Mouse (Mus musculus) kidney, embryonic 14.5 days (tissue): ENCODE data around the gene Galr2. TPM values are rescaled to one million over a fixed set of nuclear protein-coding genes. Genes with fewer than 3 reads are reported as not detected.

Experiments used
- ATAC-seq: fragments of 200-750 bp; cut with Nextera tagmentation; 2 replicates; pipeline ENCODE4 v1.8.0; 2017; ENCODE audit warnings: moderate number of reproducible peaks, mild to moderate bottlenecking, moderate TSS enrichment, moderate library complexity; ENCODE audit not compliant: low FRiP score, low TSS enrichment
- H3K27ac ChIP-seq: fragments of 300-500 bp; sonication (generic); 2 replicates; pipeline ENCODE4 v1.5.1; 2014; ENCODE audit warnings: low read depth, mild to moderate bottlenecking, low read length, moderate library complexity, mixed read lengths
- H3K27me3 ChIP-seq: fragments of 300-500 bp; sonication (generic); 2 replicates; pipeline ENCODE4 v1.6.1; 2014; ENCODE audit warnings: mild to moderate bottlenecking, low read length; ENCODE audit not compliant: control insufficient read depth, insufficient read depth
- H3K36me3 ChIP-seq: fragments of 300-500 bp; sonication (generic); 2 replicates; pipeline ENCODE4 v1.6.1; 2014; ENCODE audit warnings: low read length, mixed read lengths; ENCODE audit not compliant: control insufficient read depth, insufficient read depth
- H3K4me1 ChIP-seq: fragments of 300-500 bp; sonication (generic); 2 replicates; pipeline ENCODE4 v1.6.1; 2014; ENCODE audit warnings: low read length, mixed read lengths; ENCODE audit not compliant: control insufficient read depth, insufficient read depth
- H3K4me2 ChIP-seq: fragments of 300-500 bp; sonication (generic); replicated peaks from 2 replicates; pipeline ENCODE4 v1.6.1; 2014; ENCODE audit warnings: low read depth, mild to moderate bottlenecking, low read length
- H3K4me3 ChIP-seq: fragments of 300-500 bp; sonication (generic); 2 replicates; pipeline ENCODE4 v1.5.1; 2014; ENCODE audit warnings: mild to moderate bottlenecking, low read length
- H3K9ac ChIP-seq: fragments of 300-500 bp; sonication (generic); 2 replicates; pipeline ENCODE4 v1.6.1; 2014; ENCODE audit warnings: low read depth, mild to moderate bottlenecking, low read length, moderate library complexity
- H3K9me3 ChIP-seq: fragments of 300-500 bp; sonication (generic); 2 replicates; pipeline ENCODE4 v1.6.1; 2016; ENCODE audit warnings: low read length; ENCODE audit not compliant: control insufficient read depth
- WGBS: fragments of 180-500 bp; shearing (Covaris S2); extraction: QIAGEN DNeasy Blood & Tissue Kit; methylation state at CpG from one replicate; pipeline ENCODE4 v1.1.7; 2014; 5-methylcytosine and 5-hydroxymethylcytosine counted together
- polyA plus RNA-seq: library from polyadenylated mRNA; unstranded; fragments of >200 nt; fragmentation: Nextera tagmentation; extraction: Ambion mirVana; gene quantifications from 2 replicates; pipeline ENCODE4 v1.2.1, GENCODE M21; 2014

The Galr2 gene
- polyA plus RNA-seq, 1 experiment from 2014 or later = not detected

DNA sequence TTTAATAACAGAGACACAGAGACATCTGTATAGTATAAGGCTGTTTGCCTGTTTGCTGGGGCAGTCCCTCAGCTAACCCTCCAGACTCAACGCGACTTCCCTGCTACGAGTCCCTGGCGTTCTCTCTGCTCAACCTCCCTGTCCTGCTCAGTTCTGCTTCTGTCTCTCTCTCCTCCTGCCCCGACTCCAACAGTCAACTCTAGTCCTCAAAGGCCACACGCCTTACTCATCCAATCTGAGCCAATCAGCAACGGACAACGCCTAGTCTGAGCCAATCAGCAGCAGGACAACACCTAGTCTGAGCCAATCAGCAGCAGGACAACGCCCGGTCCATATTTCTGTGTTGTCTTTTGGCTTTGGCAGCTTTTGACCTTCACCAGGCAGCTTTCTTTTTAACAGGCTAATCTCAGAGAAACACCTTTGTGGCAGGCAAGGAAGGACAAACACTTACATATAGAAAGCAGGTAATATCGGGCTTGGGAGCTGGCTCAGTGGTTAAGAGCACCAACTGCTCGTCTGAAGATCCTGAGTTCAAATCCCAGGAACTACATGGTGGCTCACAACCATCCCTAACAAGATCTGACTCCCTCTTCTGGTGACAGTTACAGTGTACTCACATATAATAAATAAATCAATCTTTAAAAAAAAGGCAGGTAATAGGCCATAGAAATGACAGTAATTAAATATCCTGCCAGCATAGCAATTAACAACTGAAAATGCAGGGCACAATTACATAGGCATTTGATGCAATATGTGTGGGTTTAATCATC is 27.2 kb downstream of the Galr2 start:
- Histone ChIP-seq H3K27ac (no peak overlapping the region), H3K4me1 (no peaks in the 10 kb centered on the region; the same call in 1 of the 2 replicates), H3K27me3 (no peaks in the 10 kb centered on the region), H3K4me3 (no peak overlapping the region), H3K36me3 (peaks cover 20% of the 10 kb centered on the region), H3K9me3 (no peaks in the 10 kb centered on the region), H3K9ac (no peak overlapping the region), H3K4me2 (no peak overlapping the region)
- 90% methylated on average over 12 of the region's 12 CpGs for WGBS
- no peak for ATAC-seq

DNA sequence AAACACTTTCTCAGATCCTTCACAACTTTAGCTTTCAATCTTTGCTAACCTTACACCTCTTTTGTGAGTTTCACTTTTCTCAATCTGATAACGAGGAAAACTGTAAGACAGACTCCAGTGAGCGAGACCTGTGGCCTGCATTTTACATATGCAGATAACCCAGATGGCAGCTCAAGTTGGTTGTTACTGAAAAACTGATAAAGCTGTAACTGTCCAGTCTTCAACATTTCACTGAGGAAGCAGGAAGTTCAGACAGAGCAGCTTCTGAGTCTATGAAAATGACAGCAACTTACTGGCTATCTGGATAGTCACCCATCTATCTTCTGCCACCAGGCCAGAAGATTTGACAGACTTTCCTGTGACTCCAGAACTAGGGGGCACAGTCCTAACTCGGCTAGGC is 28.9 kb downstream of the Galr2 start:
- no peak overlapping the region for H3K27ac ChIP-seq
- H3K4me1 ChIP-seq = no peaks in the 10 kb centered on the region; the same call in 1 of the 2 replicates
- no peak overlapping the region for H3K4me3 ChIP-seq
- 83% methylated on average over 3 of the region's 3 CpGs for WGBS
- H3K9ac ChIP-seq = no peak overlapping the region
- H3K9me3 ChIP-seq = no peaks in the 10 kb centered on the region
- H3K36me3 ChIP-seq = peaks cover 3% of the 10 kb centered on the region
- no peak overlapping the region for H3K4me2 ChIP-seq
- H3K27me3 ChIP-seq = no peaks in the 10 kb centered on the region
- no peak for ATAC-seq

DNA sequence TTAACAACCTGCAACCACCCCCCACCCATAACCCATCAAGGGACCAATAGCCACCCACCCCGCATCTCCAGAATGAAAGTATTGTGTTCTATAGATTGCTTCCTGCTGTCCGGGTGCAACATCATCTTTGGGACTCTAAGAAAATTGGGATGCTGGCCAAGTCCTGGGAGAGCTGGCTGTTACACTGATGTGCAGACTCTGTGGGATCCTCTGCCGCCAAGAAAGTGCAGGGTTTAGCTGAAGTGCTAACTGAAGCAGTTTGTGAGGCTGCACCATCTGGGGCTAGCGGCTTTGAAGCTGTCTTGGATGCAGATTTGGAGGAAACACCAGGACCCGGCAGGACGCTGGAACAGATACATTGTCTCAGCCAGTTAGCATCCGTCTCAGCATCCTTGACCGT is 30.4 kb downstream of the Galr2 start:
- 39% methylated on average over 8 of the region's 8 CpGs for WGBS
- no peaks in the 10 kb centered on the region for H3K36me3 ChIP-seq
- H3K9me3 ChIP-seq = no peaks in the 10 kb centered on the region
- H3K9ac ChIP-seq = no peak overlapping the region
- H3K4me3 ChIP-seq = no peak overlapping the region
- H3K27ac ChIP-seq = no peak overlapping the region
- ATAC-seq = no peak
- H3K27me3 ChIP-seq = no peaks in the 10 kb centered on the region
- H3K4me1 ChIP-seq = no peaks in the 10 kb centered on the region
- H3K4me2 ChIP-seq = no peak overlapping the region

DNA sequence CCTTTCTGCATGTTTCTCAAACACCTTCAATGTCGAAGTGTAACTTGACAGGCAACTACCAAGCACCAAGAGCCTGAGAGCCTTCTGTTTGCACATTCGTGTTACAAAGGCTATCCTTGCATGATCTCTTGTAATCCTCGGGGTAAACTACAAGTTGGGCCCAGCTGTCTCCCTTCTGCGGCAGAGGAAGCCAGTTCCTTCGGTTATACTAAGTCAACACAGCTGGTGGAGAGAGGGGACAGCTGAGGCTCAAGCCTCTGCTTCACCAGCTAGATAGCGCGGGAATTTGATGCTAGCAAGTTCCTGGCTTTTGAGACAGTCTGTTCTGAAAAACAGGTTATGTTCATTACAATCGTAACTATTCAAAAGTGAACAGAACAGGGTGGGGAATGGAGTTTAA is 31.6 kb downstream of the Galr2 start:
- H3K4me1 ChIP-seq = no peaks in the 10 kb centered on the region
- no peaks in the 10 kb centered on the region for H3K9me3 ChIP-seq
- no peak overlapping the region for H3K4me3 ChIP-seq
- ATAC-seq = no peak
- 47% methylated on average over 8 of the region's 8 CpGs for WGBS
- no peaks in the 10 kb centered on the region for H3K36me3 ChIP-seq
- H3K27ac ChIP-seq = no peak overlapping the region
- H3K9ac ChIP-seq = no peak overlapping the region
- no peak overlapping the region for H3K4me2 ChIP-seq
- H3K27me3 ChIP-seq = no peaks in the 10 kb centered on the region

DNA sequence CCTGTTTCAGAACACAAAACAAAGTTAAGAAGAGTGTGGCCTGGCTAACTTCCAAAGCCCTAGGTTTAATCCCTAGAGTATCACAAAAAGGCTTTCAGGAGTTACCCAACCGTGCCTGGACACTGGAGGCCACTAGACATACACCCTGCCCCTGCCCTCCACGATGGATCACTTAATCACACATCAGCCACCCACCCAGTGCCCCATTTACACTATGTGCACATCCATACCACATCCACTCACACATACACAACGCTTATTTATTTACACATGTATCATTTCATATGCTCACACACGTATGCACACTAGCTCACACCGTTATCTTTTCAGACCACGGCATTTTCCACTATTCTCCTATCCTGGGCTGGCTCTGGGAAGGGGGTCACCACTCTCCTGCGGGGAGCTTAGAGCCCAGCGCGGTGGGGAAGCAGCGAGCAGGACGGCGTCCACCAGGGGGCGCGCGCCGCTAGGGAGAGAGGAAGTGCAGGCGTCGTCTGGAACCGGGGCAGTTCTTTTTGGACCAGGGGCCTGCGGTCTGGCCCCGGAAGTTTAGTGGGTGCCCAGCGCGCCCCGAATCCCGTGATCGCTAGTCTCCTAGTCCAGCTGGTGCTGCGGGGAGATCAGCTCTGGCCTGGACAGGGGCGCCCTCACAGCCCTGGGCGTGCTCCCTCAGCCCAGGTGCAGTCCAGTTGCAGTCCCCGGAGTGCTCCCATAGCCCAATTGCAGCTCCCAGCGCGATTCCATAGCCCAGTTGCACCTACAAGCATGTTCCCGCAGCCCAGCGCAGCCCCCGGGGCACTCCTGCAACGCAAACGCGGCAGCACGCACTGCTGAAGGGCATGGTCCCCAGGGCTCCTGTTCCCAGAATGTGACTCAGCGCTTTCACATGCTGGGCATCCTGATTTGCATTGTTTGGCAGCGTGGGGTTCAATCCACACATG is 38.2 kb downstream of the Galr2 start:
- Histone ChIP-seq H3K27ac (no peak overlapping the region), H3K4me1 (0 out of 2 replicates have a peak, but pooled peaks cover 4% of the 10 kb centered on the region), H3K9me3 (no peaks in the 10 kb centered on the region), H3K4me3 (peak overlapping the region; percentile 45), H3K27me3 (no peaks in the 10 kb centered on the region), H3K9ac (peak overlapping the region; percentile 70), H3K4me2 (peak overlapping the region; percentile 97), H3K36me3 (no peaks in the 10 kb centered on the region)
- peak; percentile 87 for ATAC-seq
- WGBS = 2% methylated on average over 41 of the region's 41 CpGs

DNA sequence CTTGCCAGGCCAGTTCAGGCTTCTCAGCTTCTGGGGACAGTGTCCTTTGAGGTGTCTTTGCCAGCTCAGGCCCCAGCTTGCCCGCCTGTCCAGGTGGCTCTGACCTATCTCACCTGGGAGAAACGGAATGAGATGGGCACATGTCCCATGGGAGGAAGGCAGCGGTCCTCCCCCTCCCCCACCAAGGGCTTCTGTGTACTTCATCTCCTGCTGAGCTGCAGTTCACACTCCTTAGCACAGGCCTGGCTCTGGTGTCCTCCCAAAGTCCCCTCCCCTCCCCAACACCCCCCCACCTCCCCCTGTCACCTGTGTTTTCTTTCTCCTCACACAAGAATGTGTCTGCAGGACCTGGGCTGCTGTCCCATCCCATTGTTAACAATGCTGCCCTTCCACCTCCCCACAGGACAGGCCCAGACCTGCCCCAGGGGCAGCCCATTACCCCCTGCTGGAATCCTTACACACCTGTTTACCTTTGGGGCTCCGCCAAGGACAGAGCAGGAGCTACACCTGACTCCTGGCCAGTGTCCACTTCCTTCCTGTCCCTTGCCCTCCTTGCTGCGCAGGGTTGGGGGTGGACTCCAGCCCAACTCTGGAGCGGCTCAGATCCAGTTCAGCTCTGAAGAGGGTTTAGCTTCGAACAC is 46.3 kb downstream of the Galr2 start:
- ATAC-seq = no peak
- WGBS = 75% methylated on average over 7 of the region's 7 CpGs
- no peaks in the 10 kb centered on the region for H3K27me3 ChIP-seq
- no peak overlapping the region for H3K4me2 ChIP-seq
- no peak overlapping the region for H3K27ac ChIP-seq
- H3K36me3 ChIP-seq = no peaks in the 10 kb centered on the region
- no peaks in the 10 kb centered on the region for H3K9me3 ChIP-seq
- H3K4me3 ChIP-seq = no peak overlapping the region
- peaks cover 26% of the 10 kb centered on the region for H3K4me1 ChIP-seq
- H3K9ac ChIP-seq = no peak overlapping the region

DNA sequence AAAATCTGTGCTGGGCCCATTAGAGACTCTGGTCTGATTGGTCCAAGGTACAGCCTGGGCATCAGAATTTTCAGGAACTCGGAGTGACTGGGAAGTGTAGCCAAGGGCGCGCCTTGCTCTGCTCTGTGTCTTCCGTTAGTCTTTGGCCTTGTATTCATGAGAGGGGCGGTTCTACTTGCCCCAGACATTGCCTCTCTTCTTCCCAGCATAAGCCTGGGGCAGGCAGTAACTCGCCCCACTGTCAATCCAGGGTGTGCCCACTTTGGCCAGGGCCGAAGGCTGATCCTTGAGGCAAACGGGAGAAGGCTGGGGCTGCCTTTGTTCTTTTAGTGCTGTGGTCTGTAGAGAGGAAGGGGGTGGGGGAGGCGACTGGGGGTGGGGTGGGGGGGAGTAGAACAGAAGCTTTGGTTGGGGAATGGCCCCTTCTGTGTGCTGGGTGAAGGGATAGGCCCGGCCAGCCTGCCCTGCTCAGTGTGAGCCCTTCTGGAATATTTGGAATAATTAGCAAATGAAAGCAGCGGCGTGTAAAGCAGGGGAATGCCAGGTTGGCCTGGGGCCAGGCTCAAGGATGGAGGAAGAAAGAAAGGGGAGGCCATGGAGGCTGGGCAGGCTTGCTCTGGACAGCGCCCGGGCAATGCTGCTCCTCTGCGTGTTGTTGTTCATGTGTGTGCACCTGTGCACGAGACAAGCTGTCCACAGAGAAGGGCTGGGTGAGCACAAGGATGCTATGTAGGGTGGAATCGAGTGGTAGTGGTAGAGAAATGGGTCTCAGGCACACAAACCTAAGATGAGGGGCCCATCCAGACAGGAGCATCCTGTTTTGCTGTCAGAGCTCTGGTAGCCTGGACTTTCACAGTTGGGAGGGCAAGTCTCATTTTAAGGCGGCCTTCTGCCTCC is 48.8 kb downstream of the Galr2 start:
- ATAC-seq = no peak
- no peak overlapping the region for H3K4me2 ChIP-seq
- H3K9ac ChIP-seq = no peak overlapping the region
- peaks cover 10% of the 10 kb centered on the region for H3K27me3 ChIP-seq
- 49% methylated on average over 17 of the region's 18 CpGs for WGBS
- no peaks in the 10 kb centered on the region for H3K36me3 ChIP-seq
- no peak overlapping the region for H3K4me3 ChIP-seq
- H3K4me1 ChIP-seq = peaks cover 46% of the 10 kb centered on the region
- no peak overlapping the region for H3K27ac ChIP-seq
- no peaks in the 10 kb centered on the region for H3K9me3 ChIP-seq

DNA sequence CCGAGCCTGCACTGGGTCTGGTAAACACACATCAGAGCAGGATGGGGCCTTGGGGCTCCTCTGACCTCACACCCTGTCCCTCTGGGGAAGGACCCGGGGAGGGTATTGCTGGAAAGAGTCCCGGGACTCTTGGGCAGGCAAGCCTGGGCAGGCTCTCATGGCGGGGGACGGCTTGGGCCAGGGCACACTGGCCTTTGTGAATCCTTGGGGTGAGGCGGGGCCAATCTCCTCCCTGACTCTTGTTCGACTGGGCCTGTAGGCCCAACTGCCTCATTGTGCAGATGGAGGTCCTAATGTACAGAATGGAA is 49.4 kb downstream of the Galr2 start:
- no peaks in the 10 kb centered on the region for H3K36me3 ChIP-seq
- H3K4me2 ChIP-seq = no peak overlapping the region
- H3K9ac ChIP-seq = no peak overlapping the region
- H3K27me3 ChIP-seq = peaks cover 16% of the 10 kb centered on the region
- H3K27ac ChIP-seq = no peak overlapping the region
- no peak overlapping the region for H3K4me3 ChIP-seq
- WGBS = 70% methylated on average over 6 of the region's 7 CpGs
- peaks cover 52% of the 10 kb centered on the region for H3K4me1 ChIP-seq
- no peak for ATAC-seq
- no peaks in the 10 kb centered on the region for H3K9me3 ChIP-seq
